Mouse (Mus musculus) midbrain, embryonic 13.5 days (tissue): ENCODE measurements at regions not wholly inside any gene's neighbourhood (a gene's known extent, or its start where the extent isn't known, plus 50 kb on each side); places are given as distances from the start of the nearest gene placed in this dataset.

Source experiments
- ATAC-seq: fragments of 200-750 bp; cut with Nextera tagmentation; 2 replicates; pipeline ENCODE4 v1.8.0; 2017; ENCODE audit warnings: mild to moderate bottlenecking, moderate TSS enrichment, moderate library complexity
- H3K27ac ChIP-seq: fragments of 300-500 bp; sonication (generic); 2 replicates; pipeline ENCODE4 v1.5.1; 2015; ENCODE audit warnings: inconsistent platforms, mild to moderate bottlenecking, moderate library complexity
- H3K27me3 ChIP-seq: fragments of 300-500 bp; sonication (generic); 2 replicates; pipeline ENCODE4 v1.6.1; 2015; ENCODE audit warnings: mild to moderate bottlenecking, inconsistent platforms
- H3K36me3 ChIP-seq: fragments of 300-500 bp; sonication (generic); 2 replicates; pipeline ENCODE4 v1.6.1; 2015; ENCODE audit warnings: mild to moderate bottlenecking, inconsistent platforms
- H3K4me1 ChIP-seq: fragments of 300-500 bp; sonication (generic); replicated peaks from 2 replicates; pipeline ENCODE4 v1.6.1; 2015; ENCODE audit warnings: inconsistent platforms
- H3K4me2 ChIP-seq: fragments of 300-500 bp; sonication (generic); replicated peaks from 2 replicates; pipeline ENCODE4 v1.6.1; 2015; ENCODE audit warnings: moderate library complexity, mild to moderate bottlenecking, inconsistent platforms
- H3K4me3 ChIP-seq: fragments of 300-500 bp; sonication (generic); replicated peaks from 2 replicates; pipeline ENCODE4 v1.5.1; 2015; ENCODE audit warnings: mild to moderate bottlenecking, inconsistent platforms
- H3K9ac ChIP-seq: fragments of 300-500 bp; sonication (generic); replicated peaks from 2 replicates; pipeline ENCODE4 v1.6.1; 2015; ENCODE audit warnings: mild to moderate bottlenecking, inconsistent platforms
- H3K9me3 ChIP-seq: fragments of 300-500 bp; sonication (generic); 2 replicates; pipeline ENCODE4 v1.6.1; 2016; ENCODE audit warnings: mild to moderate bottlenecking, inconsistent platforms
- WGBS: fragments of 180-500 bp; shearing (Covaris S2); methylation state at CpG from one replicate; pipeline ENCODE4 v1.1.7; 2015; 5-methylcytosine and 5-hydroxymethylcytosine counted together

- H3K4me2 ChIP-seq, result no peak overlapping the region
- H3K27me3 ChIP-seq, result no peaks in the 10 kb centered on the region
- H3K9me3 ChIP-seq, result no peaks in the 10 kb centered on the region
- no peak for ATAC-seq
- H3K4me1 ChIP-seq, result no peaks in the 10 kb centered on the region
- no peak overlapping the region for H3K4me3 ChIP-seq
- 68% methylated on average over 10 of the region's 10 CpGs for WGBS
- no peak overlapping the region for H3K27ac ChIP-seq
- H3K9ac ChIP-seq, result no peak overlapping the region
- H3K36me3 ChIP-seq, result no peaks in the 10 kb centered on the region
Measured at GRCm38 (mm10) chr9:116259569-116259968, 84.4 kb upstream of the Tgfbr2 start.

GRCm38 (mm10) chr9:116253546-116253945, 78.4 kb upstream of the Tgfbr2 start:
- ATAC-seq, result no peak
- no peak overlapping the region for H3K27ac ChIP-seq
- H3K9ac ChIP-seq, result no peak overlapping the region
- H3K9me3 ChIP-seq, result no peaks in the 10 kb centered on the region
- H3K4me3 ChIP-seq, result no peak overlapping the region
- H3K4me1 ChIP-seq, result no peaks in the 10 kb centered on the region
- H3K27me3 ChIP-seq, result no peaks in the 10 kb centered on the region
- H3K36me3 ChIP-seq, result no peaks in the 10 kb centered on the region
- WGBS, result 87% methylated on average over 15 of the region's 15 CpGs
- H3K4me2 ChIP-seq, result no peak overlapping the region

GRCm38 (mm10) chr9:116252788-116253187, 77.6 kb upstream of the Tgfbr2 start:
- Histone ChIP-seq H3K27ac (peak overlapping the region; percentile 9; the same call in 1 of the 2 replicates), H3K4me1 (no peaks in the 10 kb centered on the region), H3K9me3 (no peaks in the 10 kb centered on the region), H3K9ac (no peak overlapping the region), H3K4me3 (no peak overlapping the region), H3K36me3 (no peaks in the 10 kb centered on the region), H3K27me3 (no peaks in the 10 kb centered on the region), H3K4me2 (no peak overlapping the region)
- ATAC-seq, result no peak
- 81% methylated on average over 8 of the region's 8 CpGs for WGBS

- Histone ChIP-seq H3K9ac (no peak overlapping the region), H3K27ac (no peak overlapping the region), H3K27me3 (no peaks in the 10 kb centered on the region), H3K4me2 (no peak overlapping the region), H3K9me3 (no peaks in the 10 kb centered on the region), H3K4me3 (no peak overlapping the region), H3K36me3 (no peaks in the 10 kb centered on the region), H3K4me1 (no peaks in the 10 kb centered on the region)
- WGBS, result 90% methylated on average over 2 of the region's 2 CpGs
- ATAC-seq, result no peak
Measured at GRCm38 (mm10) chr9:116249791-116250190, 74.6 kb upstream of the Tgfbr2 start.

- Histone ChIP-seq H3K4me2 (no peak overlapping the region), H3K9me3 (no peaks in the 10 kb centered on the region), H3K9ac (no peak overlapping the region), H3K36me3 (no peaks in the 10 kb centered on the region), H3K27ac (no peak overlapping the region), H3K27me3 (no peaks in the 10 kb centered on the region), H3K4me3 (no peak overlapping the region), H3K4me1 (no peaks in the 10 kb centered on the region)
- ATAC-seq, result no peak
- WGBS, result 90% methylated on average over 5 of the region's 5 CpGs
Measured at GRCm38 (mm10) chr9:116245136-116245535, 70.0 kb upstream of the Tgfbr2 start.

- Histone ChIP-seq H3K4me2 (no peak overlapping the region), H3K9me3 (no peaks in the 10 kb centered on the region), H3K4me1 (no peaks in the 10 kb centered on the region), H3K36me3 (no peaks in the 10 kb centered on the region), H3K27me3 (no peaks in the 10 kb centered on the region), H3K9ac (no peak overlapping the region), H3K4me3 (no peak overlapping the region), H3K27ac (no peak overlapping the region)
- no peak for ATAC-seq
- WGBS, result 84% methylated on average over 1 of the region's 1 CpGs
Measured at GRCm38 (mm10) chr9:116244619-116244899, 69.4 kb upstream of the Tgfbr2 start.

- H3K27me3 ChIP-seq, result no peaks in the 10 kb centered on the region
- no peak overlapping the region for H3K4me3 ChIP-seq
- ATAC-seq, result no peak
- H3K9me3 ChIP-seq, result no peaks in the 10 kb centered on the region
- WGBS, result 81% methylated on average over 8 of the region's 8 CpGs
- H3K9ac ChIP-seq, result no peak overlapping the region
- no peaks in the 10 kb centered on the region for H3K36me3 ChIP-seq
- H3K4me2 ChIP-seq, result no peak overlapping the region
- no peaks in the 10 kb centered on the region for H3K4me1 ChIP-seq
- H3K27ac ChIP-seq, result no peak overlapping the region
Measured at GRCm38 (mm10) chr9:116243775-116244618, 68.8 kb upstream of the Tgfbr2 start.

- Histone ChIP-seq H3K9ac (no peak overlapping the region), H3K4me3 (no peak overlapping the region), H3K36me3 (no peaks in the 10 kb centered on the region), H3K4me1 (no peaks in the 10 kb centered on the region), H3K9me3 (no peaks in the 10 kb centered on the region), H3K27ac (no peak overlapping the region), H3K4me2 (no peak overlapping the region), H3K27me3 (no peaks in the 10 kb centered on the region)
- no peak for ATAC-seq
- 95% methylated on average over 5 of the region's 5 CpGs for WGBS
Measured at GRCm38 (mm10) chr9:116241933-116242526, 66.9 kb upstream of the Tgfbr2 start.

- H3K27ac ChIP-seq, result no peak overlapping the region
- H3K4me3 ChIP-seq, result no peak overlapping the region
- H3K9me3 ChIP-seq, result no peaks in the 10 kb centered on the region
- no peak overlapping the region for H3K9ac ChIP-seq
- H3K36me3 ChIP-seq, result no peaks in the 10 kb centered on the region
- H3K4me2 ChIP-seq, result no peak overlapping the region
- no peaks in the 10 kb centered on the region for H3K27me3 ChIP-seq
- H3K4me1 ChIP-seq, result no peaks in the 10 kb centered on the region
- WGBS, result 88% methylated on average over 10 of the region's 10 CpGs
- no peak for ATAC-seq
Measured at GRCm38 (mm10) chr9:116241290-116241689, 66.1 kb upstream of the Tgfbr2 start.

- no peaks in the 10 kb centered on the region for H3K27me3 ChIP-seq
- no peaks in the 10 kb centered on the region for H3K36me3 ChIP-seq
- no peak overlapping the region for H3K27ac ChIP-seq
- no peaks in the 10 kb centered on the region for H3K9me3 ChIP-seq
- H3K4me2 ChIP-seq, result no peak overlapping the region
- no peaks in the 10 kb centered on the region for H3K4me1 ChIP-seq
- no peak overlapping the region for H3K9ac ChIP-seq
- no peak for ATAC-seq
- no peak overlapping the region for H3K4me3 ChIP-seq
Measured at GRCm38 (mm10) chr9:116236836-116237235, 61.7 kb upstream of the Tgfbr2 start.

- Histone ChIP-seq H3K9ac (no peak overlapping the region), H3K27ac (no peak overlapping the region), H3K27me3 (no peaks in the 10 kb centered on the region), H3K9me3 (no peaks in the 10 kb centered on the region), H3K4me2 (no peak overlapping the region), H3K36me3 (no peaks in the 10 kb centered on the region), H3K4me1 (peaks cover 8% of the 10 kb centered on the region; the same call in 1 of the 2 replicates), H3K4me3 (no peak overlapping the region)
- 92% methylated on average over 7 of the region's 7 CpGs for WGBS
- no peak for ATAC-seq
Measured at GRCm38 (mm10) chr9:116234170-116234569, 59.0 kb upstream of the Tgfbr2 start.

GRCm38 (mm10) chr9:116232386-116232785, 57.2 kb upstream of the Tgfbr2 start:
- 77% methylated on average over 10 of the region's 10 CpGs for WGBS
- Histone ChIP-seq H3K4me2 (no peak overlapping the region), H3K36me3 (no peaks in the 10 kb centered on the region), H3K27me3 (no peaks in the 10 kb centered on the region), H3K9me3 (no peaks in the 10 kb centered on the region), H3K27ac (no peak overlapping the region), H3K4me3 (no peak overlapping the region), H3K9ac (no peak overlapping the region), H3K4me1 (peaks cover 8% of the 10 kb centered on the region; the same call in 1 of the 2 replicates)
- no peak for ATAC-seq
